Mouse (Mus musculus) cerebellum, postnatal 10 days (tissue): Measurements from ENCODE around the gene E2f7.

Source experiments
- DNase-seq, 2 experiments: peaks; one replicate each; pipeline ENCODE4 v3.0.0; 2021; ENCODE audit warnings: mixed read lengths in 2 of 2

Gene E2f7

GRCm38 (mm10) chr10:110781772-110782171, 36.5 kb downstream of the E2f7 start:
- DNase-seq, result no peak

- DNase-seq, result peak; percentile 46 to 49
Observed at GRCm38 (mm10) chr10:110782655-110783054, 37.4 kb downstream of the E2f7 start.

GRCm38 (mm10) chr10:110788049-110788752, 43.0 kb downstream of the E2f7 start:
- DNase-seq, result no peak

GRCm38 (mm10) chr10:110789683-110790082, 44.4 kb downstream of the E2f7 start:
- DNase-seq, result no peak

GRCm38 (mm10) chr10:110793150-110793787, 48.0 kb downstream of the E2f7 start:
- DNase-seq, result no peak

- peak; percentile 67 to 74 for DNase-seq
Observed at GRCm38 (mm10) chr10:110794564-110795205, 49.4 kb downstream of the E2f7 start.

GRCm38 (mm10) chr10:110795206-110795796, 50.1 kb downstream of the E2f7 start:
- peak; percentile 16 for DNase-seq

- DNase-seq, result no peak
Observed at GRCm38 (mm10) chr10:110801296-110801695, 56.1 kb downstream of the E2f7 start.

GRCm38 (mm10) chr10:110804279-110805024, 59.2 kb downstream of the E2f7 start:
- DNase-seq, result no peak

- no peak for DNase-seq
Observed at GRCm38 (mm10) chr10:110805025-110805740, 59.9 kb downstream of the E2f7 start.

GRCm38 (mm10) chr10:110806471-110806870, 61.2 kb downstream of the E2f7 start:
- peak; percentile 26 to 34 for DNase-seq

GRCm38 (mm10) chr10:110810528-110810927, 65.3 kb downstream of the E2f7 start:
- DNase-seq, result no peak

GRCm38 (mm10) chr10:110811209-110811861, 66.1 kb downstream of the E2f7 start:
- no peak for DNase-seq

- DNase-seq, result no peak
Observed at GRCm38 (mm10) chr10:110811862-110812225, 66.6 kb downstream of the E2f7 start.

- no peak for DNase-seq
Observed at GRCm38 (mm10) chr10:110821139-110821538, 75.9 kb downstream of the E2f7 start.

GRCm38 (mm10) chr10:110821692-110822091, 76.5 kb downstream of the E2f7 start:
- no peak for DNase-seq

GRCm38 (mm10) chr10:110832336-110832735, 87.1 kb downstream of the E2f7 start:
- no peak for DNase-seq

GRCm38 (mm10) chr10:110835115-110835806, 90.0 kb downstream of the E2f7 start:
- DNase-seq, result no peak
